Mouse (Mus musculus): ENCODE measurements around the gene Parp1. TPM values are rescaled to one million over a fixed set of nuclear protein-coding genes. Genes with fewer than 3 reads are reported as not detected.

Gene Parp1
- total and polyA plus RNA-seq, 2 experiments from 2014 or later: 57.5 to 92.2 TPM

DNA sequence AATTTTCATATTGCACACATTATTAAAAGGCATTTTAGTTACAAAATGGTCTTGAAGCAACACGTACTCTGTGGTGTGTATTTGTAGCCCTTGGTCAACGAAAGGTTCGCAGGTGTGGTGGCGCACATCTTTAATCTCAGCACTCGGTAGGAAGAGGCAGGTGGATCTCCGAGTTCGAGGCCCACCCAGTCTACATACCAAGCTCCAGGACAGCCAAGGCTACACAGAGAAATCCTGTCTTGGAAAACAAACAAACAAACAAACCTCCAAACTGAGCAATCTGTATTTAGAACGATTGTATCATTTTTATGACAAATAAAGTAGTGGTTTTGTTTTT lies 73.5 kb downstream of the Parp1 start:
- Histone ChIP-seq H3K4me3 (ENCODE audit: low read depth, low read length) (peak overlapping the region; percentile 78), H3K4me1 (ENCODE audit: insufficient read depth) (peaks cover 6% of the 10 kb centered on the region; the same call in 1 of the 2 replicates), H3K27ac (ENCODE audit: low read depth, low read length) (no peak overlapping the region), H3K36me3 (ENCODE audit: insufficient read depth) (no peaks in the 10 kb centered on the region), H3K4me2 (ENCODE audit: low read depth) (peak overlapping the region; percentile 87), H3K27me3 (ENCODE audit: insufficient read depth, low read length) (no peaks in the 10 kb centered on the region), H3K9ac (peak overlapping the region; percentile 80), H3K9me3 (ENCODE audit: low read length) (no peaks in the 10 kb centered on the region)
- no peak for TF ChIP-seq CTCF (IDR thresholded peaks at IDR 0.05; ENCODE audit: low read depth)
- WGBS: 77% methylated on average over 8 of the region's 8 CpGs
- ATAC-seq (no peak), DNase-seq (no peak)

Small RNA genes within 50 kb of the gene (microRNA-seq; reads per million reads assigned to microRNA genes)
- 0 to 0.12 reads per million in 2 experiments for gene Mir6904

Other genes starting within 250 kb of the Parp1 start
- gene Itpkb, start 238.4 kb upstream of the Parp1 start, total RNA-seq (2014; rRNA removed): 6.4 and 6.5 TPM in 2 replicates
- 1.3 and 1.9 TPM in 2 replicates for gene Itpkb, start 238.4 kb upstream of the Parp1 start, polyA plus RNA-seq (2015; fragmentation: Nextera tagmentation; extraction: Ambion mirVana)
- 59.7 and 80.7 TPM in 2 replicates for gene Stum, start 85.4 kb upstream of the Parp1 start, total RNA-seq (2014; rRNA removed)
- gene Stum, start 85.4 kb upstream of the Parp1 start, polyA plus RNA-seq (2015; fragmentation: Nextera tagmentation; extraction: Ambion mirVana): 15.2 and 16.7 TPM in 2 replicates
- gene Lin9, start 72.2 kb downstream of the Parp1 start, total RNA-seq (2014; rRNA removed): 9.0 and 11.7 TPM in 2 replicates
- gene Lin9, start 72.2 kb downstream of the Parp1 start, polyA plus RNA-seq (2015; fragmentation: Nextera tagmentation; extraction: Ambion mirVana): 3.6 and 4.2 TPM in 2 replicates
- gene Mixl1, start 128.1 kb downstream of the Parp1 start, total RNA-seq (2014; rRNA removed): 0.67 TPM in 1 of 2 replicates, not detected in the other
- gene Mixl1, start 128.1 kb downstream of the Parp1 start, polyA plus RNA-seq (2015; fragmentation: Nextera tagmentation; extraction: Ambion mirVana): 0.10 and 0.38 TPM in 2 replicates
- 27.9 and 37.6 TPM in 2 replicates for gene Acbd3, start 157.1 kb downstream of the Parp1 start, total RNA-seq (2014; rRNA removed)
- gene Acbd3, start 157.1 kb downstream of the Parp1 start, polyA plus RNA-seq (2015; fragmentation: Nextera tagmentation; extraction: Ambion mirVana): 10.6 and 16.1 TPM in 2 replicates
- 3,418 and 3,587 TPM in 2 replicates for gene H3f3a, start 245.0 kb downstream of the Parp1 start, total RNA-seq (2014; rRNA removed)
- 2,464 and 2,886 TPM in 2 replicates for gene H3f3a, start 245.0 kb downstream of the Parp1 start, polyA plus RNA-seq (2015; fragmentation: Nextera tagmentation; extraction: Ambion mirVana)

Data from forebrain, postnatal 0 days (tissue).